Mouse (Mus musculus): Measurements from ENCODE around the gene Gm45717. TPM values are rescaled to one million over a fixed set of nuclear protein-coding genes. Genes with fewer than 3 reads are reported as not detected.

Gm45717 gene
- total and polyA plus RNA-seq, 3 experiments: not detected

GRCm38 (mm10) chr7:140953800-140954732 is 1.7 kb downstream of the Gm45717 start:
- peak; percentile 55 to 56 for DNase-seq
- H3K27ac ChIP-seq: peak overlapping the region; percentile 95
- H3K4me3 ChIP-seq: peak overlapping the region; percentile 69
- 0 out of 2 replicates have a peak, but pooled peaks cover 2% of the 10 kb centered on the region for H3K79me2 ChIP-seq (replicated peaks; ENCODE audit: control insufficient read depth, insufficient read depth, low read length)
- 37% methylated on average over 15 of the region's 15 CpGs for WGBS
- intact Hi-C loops (cut with DNase I): loop anchor here (1.0 kb wide), 1 partner anchor 12 kb away; no protein-coding TSS in a partner anchor
- peaks cover 38% of the 10 kb centered on the region for H3K4me1 ChIP-seq (ENCODE audit: control insufficient read depth, insufficient read depth, low read length)
- TF ChIP-seq POLR2A (IDR thresholded peaks at IDR 0.05; ENCODE audit: insufficient read depth, low read depth, low read length) (peak; percentile 23; the same call in 1 of the 2 replicates), EP300 (IDR thresholded peaks at IDR 0.05; ENCODE audit: insufficient read depth, low read depth, low read length) (no peak), CTCF (IDR thresholded peaks at IDR 0.05) (no peak)
- H3K9ac ChIP-seq (ENCODE audit: low read depth, low read length): peak overlapping the region; percentile 30
- H3K36me3 ChIP-seq (ENCODE audit: control insufficient read depth, insufficient read depth, low read length): peaks cover 3% of the 10 kb centered on the region; the same call in 1 of the 2 replicates
- no peaks in the 10 kb centered on the region for H3K27me3 ChIP-seq (ENCODE audit: control insufficient read depth, insufficient read depth, low read length)

- peak in 1 of 2 experiments; percentile 38 for DNase-seq
- H3K27me3 ChIP-seq (ENCODE audit: control insufficient read depth, insufficient read depth, low read length): no peaks in the 10 kb centered on the region
- peaks cover 42% of the 10 kb centered on the region for H3K4me1 ChIP-seq (ENCODE audit: control insufficient read depth, insufficient read depth, low read length)
- intact Hi-C loops (cut with DNase I): loop anchor here (1.0 kb wide), 1 partner anchor 11 kb away; no protein-coding TSS in a partner anchor
- no peaks in the 10 kb centered on the region; the same call in 1 of the 2 replicates for H3K36me3 ChIP-seq (ENCODE audit: control insufficient read depth, insufficient read depth, low read length)
- H3K27ac ChIP-seq: peak overlapping the region; percentile 95
- 0 out of 2 replicates have a peak, but pooled peaks cover 2% of the 10 kb centered on the region for H3K79me2 ChIP-seq (replicated peaks; ENCODE audit: control insufficient read depth, insufficient read depth, low read length)
- H3K4me3 ChIP-seq: peak overlapping the region; percentile 69
- TF ChIP-seq EP300 (IDR thresholded peaks at IDR 0.05; ENCODE audit: insufficient read depth, low read depth, low read length): no peak
- TF ChIP-seq CTCF (IDR thresholded peaks at IDR 0.05): no peak
- no peak for TF ChIP-seq POLR2A (IDR thresholded peaks at IDR 0.05; ENCODE audit: insufficient read depth, low read depth, low read length)
- WGBS: 40% methylated on average over 11 of the region's 11 CpGs
- H3K9ac ChIP-seq (ENCODE audit: low read depth, low read length): peak overlapping the region; percentile 13
These were observed 2.6 kb downstream of the Gm45717 start for GRCm38 (mm10) chr7:140953133-140953532.

GRCm38 (mm10) chr7:140952441-140952840 is 3.3 kb downstream of the Gm45717 start:
- H3K27ac ChIP-seq: peak overlapping the region; percentile 95
- H3K4me1 ChIP-seq (ENCODE audit: control insufficient read depth, insufficient read depth, low read length): peaks cover 49% of the 10 kb centered on the region
- 55% methylated on average over 7 of the region's 7 CpGs for WGBS
- TF ChIP-seq POLR2A (IDR thresholded peaks at IDR 0.05; ENCODE audit: insufficient read depth, low read depth, low read length): peak; percentile 32; the same call in 1 of the 2 replicates
- TF ChIP-seq CTCF (IDR thresholded peaks at IDR 0.05): no peak
- H3K79me2 ChIP-seq (replicated peaks; ENCODE audit: control insufficient read depth, insufficient read depth, low read length): 0 out of 2 replicates have a peak, but pooled peaks cover 2% of the 10 kb centered on the region
- no peak overlapping the region for H3K9ac ChIP-seq (ENCODE audit: low read depth, low read length)
- no peaks in the 10 kb centered on the region; the same call in 1 of the 2 replicates for H3K36me3 ChIP-seq (ENCODE audit: control insufficient read depth, insufficient read depth, low read length)
- no peaks in the 10 kb centered on the region for H3K27me3 ChIP-seq (ENCODE audit: control insufficient read depth, insufficient read depth, low read length)
- no peak for DNase-seq
- intact Hi-C loops (cut with DNase I): no loop called here
- H3K4me3 ChIP-seq: no peak overlapping the region; the same call in 1 of the 2 replicates

GRCm38 (mm10) chr7:140951765-140952164 is 4.0 kb downstream of the Gm45717 start:
- H3K27ac ChIP-seq: peak overlapping the region; percentile 87
- no peaks in the 10 kb centered on the region; the same call in 1 of the 2 replicates for H3K36me3 ChIP-seq (ENCODE audit: control insufficient read depth, insufficient read depth, low read length)
- 0 out of 2 replicates have a peak, but pooled peaks cover 2% of the 10 kb centered on the region for H3K79me2 ChIP-seq (replicated peaks; ENCODE audit: control insufficient read depth, insufficient read depth, low read length)
- H3K27me3 ChIP-seq (ENCODE audit: control insufficient read depth, insufficient read depth, low read length): no peaks in the 10 kb centered on the region
- intact Hi-C loops (cut with DNase I): no loop called here
- no peak overlapping the region for H3K9ac ChIP-seq (ENCODE audit: low read depth, low read length)
- peaks cover 52% of the 10 kb centered on the region for H3K4me1 ChIP-seq (ENCODE audit: control insufficient read depth, insufficient read depth, low read length)
- DNase-seq: no peak
- H3K4me3 ChIP-seq: no peak overlapping the region; the same call in 1 of the 2 replicates
- TF ChIP-seq EP300 (IDR thresholded peaks at IDR 0.05; ENCODE audit: insufficient read depth, low read depth, low read length): no peak
- TF ChIP-seq CTCF (IDR thresholded peaks at IDR 0.05): no peak
- TF ChIP-seq POLR2A (IDR thresholded peaks at IDR 0.05; ENCODE audit: insufficient read depth, low read depth, low read length): no peak
- WGBS: 53% methylated on average over 6 of the region's 6 CpGs

GRCm38 (mm10) chr7:140951051-140951450 is 4.7 kb downstream of the Gm45717 start:
- peak overlapping the region; percentile 87 for H3K27ac ChIP-seq
- peak; percentile 55 to 71 for DNase-seq
- 35% methylated on average over 8 of the region's 8 CpGs for WGBS
- no peaks in the 10 kb centered on the region for H3K27me3 ChIP-seq (ENCODE audit: control insufficient read depth, insufficient read depth, low read length)
- 0 out of 2 replicates have a peak, but pooled peaks cover 2% of the 10 kb centered on the region for H3K79me2 ChIP-seq (replicated peaks; ENCODE audit: control insufficient read depth, insufficient read depth, low read length)
- peak overlapping the region; percentile 38; the same call in 1 of the 2 replicates for H3K4me3 ChIP-seq
- no peaks in the 10 kb centered on the region; the same call in 1 of the 2 replicates for H3K36me3 ChIP-seq (ENCODE audit: control insufficient read depth, insufficient read depth, low read length)
- peaks cover 50% of the 10 kb centered on the region for H3K4me1 ChIP-seq (ENCODE audit: control insufficient read depth, insufficient read depth, low read length)
- intact Hi-C loops (cut with DNase I): no loop called here
- peak overlapping the region; percentile 56 for H3K9ac ChIP-seq (ENCODE audit: low read depth, low read length)
- TF ChIP-seq CTCF (IDR thresholded peaks at IDR 0.05): no peak
- TF ChIP-seq POLR2A (IDR thresholded peaks at IDR 0.05; ENCODE audit: insufficient read depth, low read depth, low read length): peak; percentile 58; the same call in 1 of the 2 replicates
- TF ChIP-seq EP300 (IDR thresholded peaks at IDR 0.05; ENCODE audit: insufficient read depth, low read depth, low read length): peak; percentile 74
